Comparison of ENCODE assay signal across 16 mouse cellular contexts in genomic region chr2:68996268-68996667, GRCm38 (mm10).
"Had no signal": no experiment of that assay in that cellular context is flagged by ENCODE, and none has a peak within 500 bp of the region (broad histone marks: within the 10 kb centered on the region; RNA-seq: fewer than 3 reads in every experiment).

No protein-coding gene starts in this region.

- H3K27me3 ChIP-seq: neural tube, embryonic 13.5 days; neural tube, embryonic 15.5 days; stomach, embryonic 15.5 days had no signal

- H3K4me3 ChIP-seq: neural tube, embryonic 13.5 days; neural tube, embryonic 15.5 days; stomach, embryonic 15.5 days had no signal

- H3K9ac ChIP-seq: neural tube, embryonic 13.5 days; neural tube, embryonic 15.5 days; stomach, embryonic 15.5 days had no signal

- H3K9me3 ChIP-seq: neural tube, embryonic 13.5 days; neural tube, embryonic 15.5 days; stomach, embryonic 15.5 days had no signal

- H3K36me3 ChIP-seq: neural tube, embryonic 13.5 days; neural tube, embryonic 15.5 days; stomach, embryonic 15.5 days had no signal

- H3K4me2 ChIP-seq: neural tube, embryonic 13.5 days; neural tube, embryonic 15.5 days; stomach, embryonic 15.5 days had no signal

- DNase-seq: retina, postnatal 1 day; right cerebral cortex, adult 18-20 months; right cerebral cortex, postnatal 14 days; right cerebral cortex, postnatal 25 days; right cerebral cortex, postnatal 4 days; spleen, adult 18-20 months; thymus, adult 18-20 months; thymus, adult 2 months; thymus, postnatal 14 days; thymus, postnatal 25 days; thymus, postnatal 36 days; thymus, postnatal 4 days had no signal

- H3K27ac ChIP-seq: neural tube, embryonic 13.5 days; neural tube, embryonic 15.5 days; stomach, embryonic 15.5 days; stomach, postnatal 0 days had no signal
